Mouse (Mus musculus): ENCODE data around the gene Tdgf1. TPM values are rescaled to one million over a fixed set of nuclear protein-coding genes. Genes with fewer than 3 reads are reported as not detected.

Tdgf1 gene
- polyA plus RNA-seq, 1 experiment: 0.28 TPM

DNA sequence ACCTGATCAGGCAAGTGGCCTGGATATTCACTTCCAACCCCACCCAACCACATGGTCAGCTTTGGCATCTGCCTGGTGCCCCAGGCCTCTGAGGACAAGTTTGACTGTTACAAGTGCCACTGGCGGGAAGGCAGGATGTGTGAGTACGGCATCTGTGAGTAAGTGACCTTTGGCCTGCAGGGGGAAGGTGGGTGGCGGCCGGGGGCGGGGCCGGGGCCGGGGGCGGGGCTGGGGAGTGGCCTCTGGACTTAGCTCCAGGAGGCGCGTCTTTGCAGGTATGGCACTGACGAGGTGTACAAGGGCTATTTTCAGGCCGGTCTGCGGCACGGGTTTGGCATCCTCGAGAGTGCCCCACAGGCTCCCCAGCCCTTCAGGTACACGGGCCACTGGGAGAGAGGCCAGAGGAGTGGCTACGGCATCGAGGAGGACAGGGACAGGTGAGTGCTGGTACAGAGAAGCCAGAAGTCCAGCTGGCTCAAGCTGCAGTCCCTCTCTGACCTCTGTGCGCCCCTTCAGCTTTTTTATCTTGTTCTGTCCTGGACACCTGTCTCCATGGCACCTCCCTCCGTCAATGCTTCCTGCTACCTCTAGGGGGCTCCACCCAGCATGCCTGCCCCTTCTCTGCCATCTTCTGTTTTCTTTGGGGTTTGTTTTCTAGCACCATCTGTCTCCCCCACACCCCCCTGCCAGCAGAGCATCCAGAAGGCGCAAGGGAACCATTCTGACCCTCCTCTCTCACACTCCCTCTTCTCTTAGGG, 55.8 kb downstream of the Tdgf1 start:
- Histone ChIP-seq H3K4me1 (ENCODE audit: control insufficient read depth, insufficient read depth, low read length) (peaks cover 2% of the 10 kb centered on the region), H3K4me3 (ENCODE audit: control insufficient read depth, low read depth, low read length) (no peak overlapping the region), H3K27ac (ENCODE audit: control insufficient read depth, insufficient read depth, low read depth, low read length) (no peak overlapping the region), H3K27me3 (ENCODE audit: control insufficient read depth, insufficient read depth, low read length) (no peaks in the 10 kb centered on the region), H3K36me3 (ENCODE audit: control insufficient read depth, insufficient read depth, low read length) (no peaks in the 10 kb centered on the region)
- TF ChIP-seq POLR2A (IDR thresholded peaks at IDR 0.05; ENCODE audit: control insufficient read depth, low read depth, low read length) (no peak), CTCF (IDR thresholded peaks at IDR 0.05; ENCODE audit: control insufficient read depth, insufficient read depth, insufficient replicate concordance, low read depth, low read length) (peak; percentile 70; the same call in 1 of the 2 replicates)

Other genes with a start within 250 kb of the Tdgf1 start
- 0.90 TPM in 2 replicates for gene Myl3, start 204.3 kb downstream of the Tdgf1 start, polyA plus RNA-seq (2012; rRNA removed)
- gene Pth1r, start 199.0 kb downstream of the Tdgf1 start, polyA plus RNA-seq (2012; rRNA removed): 2.8 and 2.9 TPM in 2 replicates
- gene Prss42, start 148.0 kb downstream of the Tdgf1 start, polyA plus RNA-seq (2012; rRNA removed): 68.5 and 85.7 TPM in 2 replicates
- 28.9 and 30.6 TPM in 2 replicates for gene Prss44, start 132.2 kb downstream of the Tdgf1 start, polyA plus RNA-seq (2012; rRNA removed)
- 25.2 and 30.5 TPM in 2 replicates for gene Prss43, start 119.5 kb downstream of the Tdgf1 start, polyA plus RNA-seq (2012; rRNA removed)
- gene Prss45, start 111.6 kb downstream of the Tdgf1 start, polyA plus RNA-seq (2012; rRNA removed): 66.2 and 67.9 TPM in 2 replicates
- 130 and 134 TPM in 2 replicates for gene Prss46, start 101.7 kb downstream of the Tdgf1 start, polyA plus RNA-seq (2012; rRNA removed)
- 52.9 and 82.3 TPM in 2 replicates for gene Prss50, start 88.2 kb downstream of the Tdgf1 start, polyA plus RNA-seq (2012; rRNA removed)
- 4.1 and 4.8 TPM in 2 replicates for gene Als2cl, start 66.3 kb downstream of the Tdgf1 start, polyA plus RNA-seq (2012; rRNA removed)
- 0.96 and 1.8 TPM in 2 replicates for gene Tmie, start 66.0 kb downstream of the Tdgf1 start, polyA plus RNA-seq (2012; rRNA removed)
- not detected in 2 replicates for gene Fam240a, start 29.3 kb downstream of the Tdgf1 start, polyA plus RNA-seq (2012; rRNA removed)
- 0.23 and 0.25 TPM in 2 replicates for gene Lrrc2, start 5.4 kb upstream of the Tdgf1 start, polyA plus RNA-seq (2012; rRNA removed)
- 0.59 and 0.75 TPM in 2 replicates for gene Rtp3, start 44.4 kb upstream of the Tdgf1 start, polyA plus RNA-seq (2012; rRNA removed)
- gene Ltf, start 73.1 kb upstream of the Tdgf1 start, polyA plus RNA-seq (2012; rRNA removed): 14.0 TPM in 1 of 2 replicates, not detected in the other
- gene Ccrl2, start 111.4 kb upstream of the Tdgf1 start, polyA plus RNA-seq (2012; rRNA removed): 0.78 and 0.81 TPM in 2 replicates
- gene Lrrfip2, start 171.4 kb upstream of the Tdgf1 start, polyA plus RNA-seq (2012; rRNA removed): 131 and 135 TPM in 2 replicates